Mouse (Mus musculus) testis, postnatal 10 days (tissue): ENCODE results near the gene Ramp2.
A peak's percentile ranks its signal among the peaks of the same experiment; 100 is the strongest.

Experiments
- DNase-seq: peaks from one replicate; pipeline ENCODE4 v3.0.0; 2021; ENCODE audit warnings: low spot score

Ramp2 gene

DNA sequence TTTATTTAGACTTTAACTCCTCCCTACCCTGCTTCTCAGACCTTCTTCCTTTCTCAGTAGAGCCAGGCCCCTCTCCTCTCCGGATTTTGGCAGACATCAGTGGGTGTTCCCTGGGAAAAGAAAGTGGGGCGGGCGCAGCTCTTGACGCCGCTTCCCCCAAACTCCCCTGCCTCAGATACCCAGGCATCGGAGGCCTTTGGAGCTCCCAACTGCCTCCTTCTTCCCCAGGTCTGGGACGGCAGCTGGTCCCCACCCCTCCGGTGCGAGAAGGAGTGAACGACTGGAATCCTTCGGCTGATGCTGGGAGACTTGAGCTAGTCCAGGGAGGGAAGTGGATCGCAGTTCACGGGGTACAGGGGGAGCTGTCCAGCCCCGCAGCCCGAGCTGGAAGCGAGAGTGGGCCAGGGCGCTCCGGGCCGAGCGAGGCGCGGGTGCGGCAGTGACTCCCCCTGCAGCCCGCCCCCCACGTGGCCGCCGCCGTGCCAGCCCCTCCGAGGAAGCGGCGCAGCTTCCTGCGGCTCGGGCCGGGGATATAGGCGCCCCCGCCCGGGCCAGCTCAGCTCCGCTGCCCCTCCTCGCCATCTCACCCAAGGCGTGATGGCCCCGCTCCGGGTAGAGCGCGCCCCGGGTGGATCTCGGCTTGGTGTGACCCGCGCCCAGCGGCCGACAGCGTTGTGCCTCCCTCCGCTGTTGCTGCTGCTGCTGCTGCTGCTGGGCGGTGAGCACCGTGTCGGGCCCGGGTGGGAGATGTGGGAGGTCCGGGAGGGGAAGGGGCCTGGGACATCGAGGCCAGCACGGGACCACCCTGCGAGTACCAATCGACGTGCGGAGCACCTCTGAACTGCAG is at the start of gene Ramp2:
TSS of gene Ramp2 (plus strand) at position 174 of the 847 bp plus-strand sequence.
- peak; percentile 76 for DNase-seq

DNA sequence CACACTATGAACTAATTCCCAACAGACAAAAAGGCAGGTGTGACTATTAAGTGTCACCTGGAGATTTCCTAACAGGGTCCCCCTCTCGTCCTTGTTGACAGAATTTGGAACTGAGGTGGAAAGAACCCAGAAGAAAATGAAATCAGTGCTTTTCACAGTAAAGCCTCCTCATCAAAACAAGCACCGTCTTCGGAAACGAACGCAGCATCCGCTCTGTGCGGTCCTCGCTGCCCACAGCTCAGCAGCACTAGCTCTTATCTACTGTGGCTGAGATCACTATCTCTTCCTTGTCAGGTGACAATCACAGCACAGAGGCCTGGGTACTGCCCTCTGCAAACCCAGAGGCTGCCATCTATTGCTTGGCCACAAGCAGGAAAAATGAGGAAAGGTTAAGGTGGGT is 49.7 kb upstream of the Ramp2 start:
- DNase-seq: no peak

DNA sequence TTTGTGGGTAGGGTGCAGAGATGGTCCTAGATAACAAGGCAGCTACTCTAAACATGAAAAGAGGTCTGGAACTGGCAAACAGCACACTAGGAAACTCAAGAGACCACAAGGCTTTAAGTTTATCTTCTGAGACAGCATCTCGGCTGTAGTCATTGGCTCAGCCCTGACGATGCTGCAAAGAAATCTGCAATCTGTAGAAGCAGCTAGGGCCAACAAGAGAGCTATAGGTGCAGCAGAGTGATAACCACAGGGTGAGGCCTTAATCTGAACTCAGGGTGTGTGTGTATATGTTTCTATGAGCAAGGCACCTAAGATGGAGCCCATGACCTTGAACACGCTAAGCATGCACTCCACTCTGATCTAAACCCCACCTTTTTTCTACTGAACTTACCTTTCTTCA is 46.3 kb upstream of the Ramp2 start:
- DNase-seq: no peak

DNA sequence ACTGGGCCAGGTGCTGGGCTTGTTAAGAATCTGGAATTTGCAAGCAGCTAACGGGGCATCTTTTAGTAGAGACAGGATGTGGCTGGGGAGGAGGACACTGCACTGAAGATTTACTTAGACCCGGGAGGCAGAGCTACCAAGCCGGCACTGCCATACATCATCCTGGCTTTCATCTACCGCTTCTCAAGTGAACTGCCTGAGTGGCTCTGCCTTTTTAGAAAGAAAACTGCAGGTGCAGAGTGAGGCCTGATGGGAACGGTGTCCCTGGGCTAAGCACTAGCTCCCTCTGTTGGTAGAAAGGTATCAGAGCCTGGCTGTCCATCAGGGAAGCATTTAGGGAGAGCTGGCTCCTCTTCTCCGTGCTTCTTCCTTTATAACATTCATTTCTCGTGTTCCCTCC is 44.8 kb upstream of the Ramp2 start:
- no peak for DNase-seq

GRCm38 (mm10) chr11:101211970-101212369 is 33.9 kb upstream of the Ramp2 start:
- no peak for DNase-seq

DNA sequence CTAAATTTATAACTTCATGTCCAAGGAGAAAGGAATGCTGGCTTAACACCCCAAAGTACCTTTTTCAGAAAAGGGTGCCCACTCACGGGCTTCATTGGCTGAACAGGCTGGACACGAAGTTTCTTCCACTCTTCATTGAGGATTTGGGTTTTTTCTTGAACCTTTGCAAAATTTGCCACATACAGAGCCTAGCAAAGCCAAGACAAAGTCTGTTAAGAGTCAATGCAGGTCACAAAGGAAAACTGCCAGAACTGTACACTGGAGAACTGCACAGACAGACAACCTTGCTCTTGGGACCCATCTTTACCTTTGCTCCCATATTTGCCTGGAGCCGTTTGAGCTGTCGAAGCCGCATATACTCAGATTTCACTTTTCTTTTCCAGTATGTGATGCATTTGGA is 28.9 kb upstream of the Ramp2 start:
- DNase-seq: no peak

- no peak for DNase-seq
Observed at GRCm38 (mm10) chr11:101218436-101219055, 27.3 kb upstream of the Ramp2 start.

- no peak for DNase-seq
Observed at GRCm38 (mm10) chr11:101220853-101221252, 25.0 kb upstream of the Ramp2 start.

- DNase-seq: no peak
Observed at GRCm38 (mm10) chr11:101221306-101221986, 24.4 kb upstream of the Ramp2 start.

DNA sequence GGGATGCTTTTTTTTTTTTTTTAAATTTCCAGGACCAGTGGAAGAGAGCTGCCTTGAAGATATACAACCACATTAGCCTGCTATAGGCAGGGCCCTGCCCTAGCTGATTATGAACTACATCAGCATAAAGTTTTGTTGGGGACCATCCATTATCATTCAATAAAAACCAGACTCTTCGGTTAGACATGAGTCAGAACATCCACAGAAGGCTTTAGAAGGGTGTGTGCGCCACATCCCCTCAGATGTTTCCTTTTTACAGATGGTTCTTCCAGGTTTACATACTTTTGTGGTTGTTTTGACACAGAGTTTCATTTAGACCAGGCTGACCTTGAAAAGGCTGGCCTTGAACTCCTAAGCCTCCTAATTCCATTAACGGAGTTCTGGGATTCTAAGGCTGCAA is 21.5 kb upstream of the Ramp2 start:
- DNase-seq: no peak

DNA sequence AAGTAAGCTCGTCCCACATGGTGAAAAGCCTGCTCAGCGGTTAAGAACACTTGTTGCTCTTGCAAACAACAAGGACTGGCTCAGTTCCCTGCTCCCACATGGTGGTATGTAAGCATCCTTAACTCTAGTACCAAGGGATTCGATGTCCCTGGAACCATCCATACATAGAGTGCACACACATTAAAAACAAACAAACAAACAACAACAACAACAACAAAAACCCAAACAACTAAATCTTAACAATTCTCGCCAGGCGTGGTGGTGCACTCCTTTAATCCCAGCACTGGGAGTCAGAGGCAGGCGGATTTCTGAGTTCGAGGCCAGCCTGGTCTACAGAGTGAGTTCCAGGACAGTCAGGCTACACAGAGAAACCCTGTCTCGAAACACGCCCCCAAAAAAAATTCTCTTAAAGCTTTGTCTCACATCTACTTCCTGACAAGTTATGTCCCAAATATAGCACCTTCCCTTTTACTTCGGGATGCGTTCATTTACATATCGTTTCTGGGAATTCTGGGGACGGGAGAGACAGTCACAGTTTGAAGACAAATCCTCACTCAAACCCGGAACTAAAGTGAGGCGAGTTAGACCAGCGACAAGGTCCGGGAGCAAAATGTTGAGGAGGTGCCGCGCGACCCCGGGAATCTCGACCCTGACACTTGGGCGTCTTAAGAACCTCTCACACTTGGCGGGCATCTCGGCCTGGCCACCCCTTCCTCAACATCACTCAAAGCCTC is 20.3 kb upstream of the Ramp2 start:
- no peak for DNase-seq

DNA sequence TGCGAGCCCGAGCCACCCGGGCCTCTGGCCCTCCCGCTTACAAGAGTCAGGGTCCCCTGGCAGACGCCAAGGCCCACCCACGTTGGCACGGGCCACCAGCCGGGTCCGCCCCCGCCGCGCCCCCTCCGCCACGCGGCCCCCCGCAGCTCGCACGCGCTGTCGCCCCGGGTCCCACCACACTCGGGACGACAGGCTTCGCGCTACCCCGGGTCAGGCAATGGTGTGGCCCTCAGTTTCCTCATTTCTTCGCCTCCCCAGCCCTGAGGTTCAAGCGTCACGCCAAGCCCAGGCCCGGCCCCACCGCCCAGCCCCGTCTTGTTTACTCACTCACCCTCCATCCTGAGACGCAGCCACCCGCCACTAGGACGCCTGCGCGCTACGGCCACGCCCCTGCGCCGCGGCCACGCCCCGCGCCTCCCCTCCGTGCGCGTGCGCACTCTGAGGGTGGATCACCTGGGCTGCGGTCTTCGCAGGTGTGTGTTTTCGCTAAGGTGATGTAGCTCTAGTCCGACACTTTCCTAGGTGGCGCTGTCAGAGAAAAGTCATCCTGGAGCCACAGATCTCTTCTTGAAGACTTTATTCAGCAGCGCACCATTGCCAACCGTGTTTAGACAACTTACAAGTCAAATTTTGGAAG is 19.6 kb upstream of the Ramp2 start, which contains the start of gene Ezh1:
TSS of gene Ezh1 (minus strand) at position 399 of the 637 bp plus-strand sequence.
- DNase-seq: peak; percentile 93

DNA sequence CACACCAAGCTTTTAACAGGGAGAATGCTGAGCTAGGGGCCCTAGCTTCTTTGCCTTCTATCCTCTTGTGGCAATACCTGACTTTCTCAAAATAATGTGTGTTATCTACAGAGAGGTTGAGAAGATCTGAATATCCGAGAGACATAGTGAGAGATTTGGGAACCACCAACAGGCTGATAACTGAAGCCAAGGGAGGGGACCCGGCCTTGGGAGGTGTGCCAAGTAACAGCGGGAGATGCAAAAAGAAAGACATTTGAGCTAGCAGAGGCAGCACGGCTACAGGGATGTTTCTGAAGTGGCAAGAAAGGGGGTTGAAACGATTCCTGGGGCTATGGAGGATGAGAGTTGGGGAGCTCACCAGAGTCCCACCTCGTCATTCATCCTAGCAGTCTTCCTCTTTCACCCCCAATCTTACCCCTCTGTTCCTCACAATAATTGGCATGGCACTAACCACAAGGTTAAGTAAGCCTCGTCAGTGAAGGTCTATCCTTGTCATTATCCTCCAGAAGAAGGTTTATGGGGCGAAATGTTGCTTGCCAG is 16.4 kb upstream of the Ramp2 start:
- DNase-seq: peak; percentile 81

DNA sequence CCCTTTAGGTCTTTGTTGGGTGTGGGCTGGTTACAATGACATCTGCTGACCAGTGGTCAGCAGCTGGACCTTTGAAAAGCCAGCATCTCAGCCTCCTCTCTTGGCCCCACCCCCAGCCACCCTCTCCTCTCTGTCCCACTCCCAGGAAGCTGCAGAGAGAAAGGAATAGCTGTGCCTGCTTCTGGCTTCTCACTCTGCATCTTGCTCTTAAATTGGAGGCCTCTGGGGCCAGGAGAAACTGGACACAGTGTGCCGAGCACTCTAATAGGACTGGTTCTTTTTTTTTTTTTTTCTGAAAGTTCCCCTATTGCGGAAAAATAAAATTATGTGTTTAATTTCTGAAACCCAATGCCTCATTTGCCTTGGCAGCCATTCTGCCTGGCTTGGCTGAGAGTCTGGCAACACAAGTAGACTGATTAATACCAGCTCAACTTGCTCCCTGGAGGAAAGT is 15.7 kb upstream of the Ramp2 start:
- DNase-seq: peak; percentile 79

- DNase-seq: no peak
Observed at GRCm38 (mm10) chr11:101230526-101230925, 15.3 kb upstream of the Ramp2 start.

DNA sequence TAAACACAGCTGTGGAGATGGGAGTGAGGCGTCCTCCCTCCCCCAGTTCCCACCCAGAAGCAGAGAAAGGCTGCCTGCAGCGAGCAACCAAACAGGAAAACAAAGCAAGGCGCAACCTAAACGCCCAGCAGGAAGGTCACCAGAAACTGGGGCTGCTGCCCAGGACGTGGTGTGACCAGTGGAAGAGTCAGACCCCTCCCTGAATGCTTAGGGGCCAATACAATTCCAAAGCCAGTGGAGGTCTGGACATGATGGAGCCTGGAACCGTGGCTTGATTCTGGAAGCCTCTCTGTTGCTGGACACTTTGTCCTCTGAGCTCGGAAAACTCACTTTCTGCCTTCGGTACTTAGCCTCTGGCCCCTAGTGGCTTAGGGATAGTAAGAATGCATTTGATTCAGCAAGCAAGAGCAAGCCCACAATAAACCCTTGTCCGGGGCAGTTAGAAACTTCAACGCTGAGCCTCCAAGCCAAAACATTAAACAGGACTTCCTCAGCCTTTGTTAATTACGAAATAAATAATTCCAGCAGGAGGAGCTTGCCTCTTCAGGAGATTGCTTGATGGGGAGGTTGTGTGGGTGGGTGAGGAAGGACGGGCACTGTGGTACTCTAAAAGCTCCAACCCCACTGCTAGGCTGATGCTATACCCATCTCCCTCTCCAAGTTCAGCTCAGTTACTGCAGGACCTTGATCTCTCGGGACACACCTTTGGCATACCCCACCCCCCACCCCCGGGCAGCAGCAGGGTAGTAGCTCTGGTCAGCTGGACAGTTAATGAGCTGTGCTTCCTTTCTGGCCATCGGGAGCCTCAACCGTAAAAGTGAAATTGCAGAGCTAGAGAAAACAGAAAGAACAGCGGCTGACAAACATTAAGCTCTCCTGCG is 14.6 kb upstream of the Ramp2 start:
- peak; percentile 67 for DNase-seq

GRCm38 (mm10) chr11:101232010-101232839 is 13.6 kb upstream of the Ramp2 start:
- DNase-seq: no peak

DNA sequence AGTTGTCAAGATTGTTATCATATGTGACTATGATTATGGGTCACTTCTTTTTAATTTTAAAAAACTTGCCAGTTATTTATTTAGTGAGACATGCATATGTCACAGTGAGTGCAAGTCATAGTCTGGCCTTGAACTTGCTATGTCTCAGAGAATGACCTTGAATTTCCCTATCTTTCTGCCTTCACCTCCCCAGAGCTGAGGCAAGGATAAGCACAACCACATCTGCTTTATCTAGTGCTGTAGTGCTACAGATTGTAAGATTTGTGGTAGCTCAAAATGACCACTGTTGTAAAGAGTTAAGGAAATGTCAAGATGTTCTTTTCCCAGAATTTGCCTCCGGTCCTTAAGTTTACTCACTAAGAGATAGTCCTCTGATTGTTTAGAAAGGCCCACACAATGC is 12.6 kb upstream of the Ramp2 start:
- DNase-seq: no peak

DNA sequence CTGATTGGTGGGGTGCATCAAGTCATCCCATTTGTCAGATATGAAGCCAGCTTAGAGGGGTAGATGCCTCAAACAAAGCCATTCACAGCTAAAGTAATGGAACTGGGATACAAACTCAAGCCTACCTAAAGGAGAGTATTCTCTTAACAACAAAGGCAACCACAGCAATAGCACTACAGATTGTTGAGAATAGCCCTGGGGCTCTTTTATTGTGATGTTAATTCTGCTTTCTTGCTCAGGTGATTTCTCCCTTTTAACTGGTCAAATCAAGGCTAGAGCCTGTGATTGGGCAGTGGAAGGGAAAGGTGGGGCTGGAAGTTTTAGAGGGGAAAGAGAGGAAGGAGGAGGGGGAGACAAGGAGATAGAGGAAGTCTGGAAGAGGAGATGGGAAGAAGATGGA is 11.7 kb upstream of the Ramp2 start:
- DNase-seq: no peak
